Mouse (Mus musculus) yolk sac, embryonic 10.5 days (tissue): ENCODE data around the gene Gnb5.

Experiments used
- DNase-seq: peaks from one replicate; pipeline ENCODE4 v3.0.0-alpha.2; 2017; ENCODE audit warnings: low spot score

Gnb5 gene

GRCm38 (mm10) chr9:75304286-75304685 lies 1.8 kb upstream of the Gnb5 start:
- no peak for DNase-seq

DNA sequence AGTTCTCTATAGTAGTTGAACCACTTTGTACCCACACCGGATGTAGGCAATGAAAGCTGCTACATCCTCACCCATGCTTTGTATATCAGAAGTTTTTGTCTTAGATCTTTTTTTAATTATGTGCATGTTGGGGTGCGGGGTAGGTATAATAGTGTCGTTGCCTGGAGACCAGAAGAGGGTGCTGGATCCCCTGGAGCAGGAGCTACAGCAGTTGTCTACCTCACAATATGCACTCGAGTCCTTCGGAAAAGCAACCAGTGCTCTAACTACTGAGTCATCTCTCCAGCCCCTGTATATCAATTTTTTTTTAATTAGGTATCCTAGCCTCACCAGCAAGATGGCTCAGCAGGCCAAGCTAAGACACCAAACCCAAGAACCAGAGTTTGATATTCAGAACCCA lies 927 bp downstream of the Gnb5 start:
- DNase-seq = no peak

DNA sequence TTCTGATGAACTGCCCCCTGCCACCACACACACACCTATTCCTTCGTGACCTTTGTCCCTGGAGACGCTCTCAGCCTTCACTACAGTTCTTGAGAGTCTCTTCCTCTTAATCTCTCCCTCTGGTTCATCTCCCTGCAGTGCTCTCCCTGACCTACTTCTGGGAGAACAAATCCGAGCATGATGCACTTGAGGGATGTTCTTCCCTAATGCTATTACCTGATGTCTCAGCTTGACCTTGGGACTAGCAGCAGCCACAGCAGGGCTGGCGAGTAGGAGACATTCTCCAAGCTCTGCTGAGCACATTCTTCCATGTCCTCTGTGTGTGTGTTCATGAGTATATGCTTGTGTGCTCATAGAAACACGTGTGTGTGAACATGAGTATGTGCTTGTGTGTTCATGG lies 2.5 kb downstream of the Gnb5 start:
- DNase-seq = no peak

DNA sequence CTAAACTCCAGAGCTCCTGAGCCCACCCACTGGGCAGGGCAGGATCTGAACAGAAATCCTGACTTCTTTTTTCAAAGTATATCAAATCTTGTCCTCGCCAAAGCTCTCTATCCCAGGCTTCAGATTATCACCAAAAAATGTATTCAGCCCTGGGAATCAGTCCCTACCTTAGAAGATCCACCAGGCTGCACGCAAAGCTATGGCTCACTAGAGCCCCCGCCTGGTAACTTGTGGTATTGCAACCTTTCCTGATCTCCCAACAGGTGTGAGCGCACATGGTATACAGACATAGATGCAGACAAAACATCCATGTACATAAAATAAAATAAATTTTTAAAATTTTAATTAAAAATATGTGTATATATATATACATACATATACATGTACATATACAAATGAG lies 5.9 kb downstream of the Gnb5 start:
- DNase-seq = peak; percentile 52

- peak; percentile 40 for DNase-seq
These were observed 7.2 kb downstream of the Gnb5 start for GRCm38 (mm10) chr9:75313138-75313831.

DNA sequence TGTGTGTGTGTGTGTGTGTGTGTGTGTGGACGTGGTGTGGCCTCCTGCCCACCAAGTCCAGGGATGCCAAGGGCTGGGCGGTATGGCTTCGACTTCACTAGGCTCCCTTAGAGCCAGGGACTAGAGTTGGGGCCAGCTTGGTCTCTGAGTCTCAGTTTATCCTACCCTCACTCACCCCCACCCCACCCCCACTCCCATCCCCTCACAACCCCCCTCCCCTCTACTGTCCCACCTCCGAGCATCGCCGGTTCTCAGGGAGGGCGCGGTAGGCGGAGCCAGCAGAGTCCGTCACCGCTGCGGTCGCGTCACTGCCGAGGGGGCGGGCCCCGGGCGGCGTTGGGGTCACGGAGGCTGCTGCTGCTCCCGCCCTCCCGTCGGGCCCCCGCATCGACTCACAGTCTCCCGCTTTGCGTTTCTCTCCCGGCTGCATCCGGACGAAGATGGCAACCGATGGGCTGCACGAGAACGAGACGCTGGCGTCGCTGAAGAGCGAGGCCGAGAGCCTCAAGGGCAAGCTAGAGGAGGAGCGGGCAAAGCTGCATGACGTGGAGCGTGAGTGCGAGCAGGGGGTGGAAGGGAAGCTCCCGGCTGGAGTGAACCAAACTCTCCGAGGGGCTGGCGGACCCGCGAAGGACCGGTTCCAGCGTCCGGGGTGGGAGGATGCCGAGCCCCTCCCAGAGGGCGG lies 7.9 kb downstream of the Gnb5 start:
- peak; percentile 78 for DNase-seq

DNA sequence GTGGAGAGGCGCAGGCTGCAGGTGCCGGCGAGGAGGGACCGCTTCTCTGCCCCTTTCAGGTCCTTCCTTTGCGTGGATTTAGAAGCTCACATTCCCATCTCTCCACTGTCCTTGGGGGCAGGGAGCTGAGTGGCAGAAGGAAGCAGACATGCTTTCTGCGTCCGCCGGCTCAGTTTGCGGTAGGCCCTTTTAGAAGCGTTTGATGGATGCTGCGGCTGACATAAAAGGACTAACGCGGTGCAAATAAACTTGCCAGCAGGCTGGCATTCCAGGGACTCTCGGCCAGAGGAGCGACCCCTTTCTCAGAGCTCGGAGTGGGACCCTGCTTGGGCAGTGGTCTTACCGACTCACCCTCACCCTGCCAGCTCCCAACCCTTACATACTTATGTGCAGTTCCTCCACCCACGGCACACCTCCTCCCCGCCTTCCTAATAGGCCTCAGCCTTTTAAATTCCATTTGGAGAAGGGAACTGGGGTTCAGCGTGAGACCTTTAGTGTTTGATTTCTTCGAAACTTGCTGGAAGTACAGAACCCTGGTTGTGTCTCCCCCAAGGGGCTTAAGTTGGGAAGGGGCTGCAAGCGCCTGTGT lies 8.5 kb downstream of the Gnb5 start:
- no peak for DNase-seq

DNA sequence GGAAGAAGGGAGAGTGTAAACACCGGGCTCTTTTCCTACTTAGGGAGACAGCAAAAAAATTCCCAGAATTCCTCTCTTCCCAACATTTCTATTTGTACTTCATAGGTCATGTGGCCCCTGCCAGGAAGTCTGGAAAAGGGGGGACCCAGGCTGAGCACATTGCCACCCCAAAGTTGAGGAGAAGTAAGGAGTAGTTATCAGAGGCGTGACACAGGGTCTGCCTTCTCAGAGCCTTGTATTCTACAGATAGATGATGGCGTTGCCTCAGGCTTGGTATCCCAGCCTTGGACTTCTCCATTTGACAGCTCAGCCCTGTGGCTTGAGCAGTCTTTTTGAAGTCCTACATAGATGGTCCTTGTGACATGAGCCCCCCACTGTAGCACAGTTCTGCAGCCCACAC lies 9.2 kb downstream of the Gnb5 start:
- no peak for DNase-seq

DNA sequence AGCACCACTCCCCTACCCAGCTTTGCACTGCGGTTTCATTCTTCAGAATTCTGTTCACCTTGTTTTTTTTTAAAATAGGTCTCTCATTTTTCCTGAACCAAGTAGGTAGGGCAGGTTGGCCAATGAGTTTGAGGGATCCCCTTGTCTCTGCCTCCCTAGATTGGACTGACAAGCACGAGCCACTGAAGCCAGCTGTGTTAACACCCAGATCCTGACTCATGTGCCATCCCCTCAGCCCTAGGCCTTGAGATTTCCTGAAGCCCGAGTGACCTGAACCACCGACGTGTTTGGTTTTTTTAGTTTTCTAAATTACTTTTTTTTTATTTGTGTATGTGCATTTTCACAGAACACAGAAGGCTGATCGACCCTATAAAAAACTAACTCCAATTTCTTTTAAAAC lies 10.7 kb downstream of the Gnb5 start:
- no peak for DNase-seq

GRCm38 (mm10) chr9:75318196-75318595 lies 12.1 kb downstream of the Gnb5 start:
- no peak for DNase-seq

- no peak for DNase-seq
These were observed 13.3 kb downstream of the Gnb5 start for GRCm38 (mm10) chr9:75319365-75319764.

DNA sequence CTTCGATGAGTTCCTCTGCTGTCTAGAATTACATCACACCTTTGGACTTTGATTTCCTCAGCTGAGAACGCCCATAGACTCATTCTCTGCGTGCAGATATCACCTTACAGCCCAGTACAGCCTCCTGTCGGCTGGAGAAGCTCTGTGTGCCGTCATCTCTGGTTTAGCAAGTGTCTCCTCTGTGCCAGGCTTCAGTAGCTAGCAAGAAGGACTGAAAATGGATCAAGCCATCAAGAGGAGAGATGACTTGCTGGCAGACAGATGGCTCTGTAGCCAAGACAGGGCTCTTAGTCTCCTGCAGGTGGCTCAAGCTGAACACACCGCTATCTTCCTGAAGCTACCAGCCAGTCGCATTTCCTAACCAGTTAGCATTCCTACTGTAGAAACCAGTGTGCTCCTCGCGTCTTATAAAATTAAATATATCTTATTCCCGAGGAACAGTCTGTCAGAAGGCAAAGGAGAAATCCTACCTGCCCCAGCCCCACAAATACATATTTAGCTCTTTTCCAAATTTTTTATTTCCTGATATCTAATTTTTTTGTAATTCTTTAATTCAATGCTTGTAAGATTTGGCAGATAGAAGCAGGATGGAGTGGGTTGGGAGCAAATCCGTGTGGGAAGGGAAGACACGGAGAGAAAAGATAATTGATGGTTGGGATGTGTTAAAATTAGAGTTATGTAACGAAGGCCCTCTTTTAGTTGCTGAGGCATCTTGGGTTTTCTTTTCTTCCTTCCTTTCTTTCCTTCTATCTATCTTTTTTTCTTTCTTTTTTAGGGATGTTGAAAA lies 16.2 kb downstream of the Gnb5 start:
- DNase-seq = peak; percentile 55

DNA sequence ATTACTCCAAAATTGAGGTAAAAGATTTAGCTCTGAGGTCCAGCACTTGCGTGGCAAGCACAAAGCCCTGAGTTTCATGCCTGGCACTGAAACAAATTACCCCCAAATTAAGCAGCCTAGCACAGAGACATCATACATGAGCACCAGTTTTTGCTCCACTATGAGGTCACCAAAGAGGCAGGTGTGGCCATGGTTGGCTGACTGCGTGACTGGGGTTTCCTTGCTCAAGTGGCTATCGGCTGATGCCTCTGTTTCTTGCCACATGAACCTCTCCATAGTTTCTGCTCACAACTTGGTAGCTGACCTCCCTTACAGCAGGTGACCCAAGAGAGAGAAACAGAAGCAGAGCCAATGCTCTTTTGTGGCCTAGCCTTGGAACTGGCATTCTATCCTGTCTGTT lies 22.0 kb downstream of the Gnb5 start:
- no peak for DNase-seq

GRCm38 (mm10) chr9:75330821-75331220 lies 24.7 kb downstream of the Gnb5 start:
- DNase-seq = no peak

DNA sequence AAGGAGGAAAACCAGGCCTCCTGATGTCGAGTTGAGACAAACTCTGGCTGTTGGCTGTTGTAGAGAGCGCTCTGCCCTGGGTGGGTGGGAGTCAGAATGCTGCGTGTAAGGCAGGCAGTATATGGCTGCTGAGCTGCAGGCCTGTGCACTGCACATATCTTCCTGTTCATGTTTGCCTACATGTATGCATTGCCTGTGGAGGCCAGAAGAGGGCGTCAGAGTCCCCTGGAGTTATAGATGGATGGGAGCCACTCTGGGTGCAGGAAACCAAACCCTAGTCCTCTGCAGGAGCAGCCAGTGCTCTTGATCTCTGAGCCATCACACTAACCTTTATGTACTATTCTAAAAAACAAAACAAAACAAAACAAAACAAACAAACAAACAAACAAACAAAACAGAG lies 28.4 kb downstream of the Gnb5 start:
- DNase-seq = no peak

DNA sequence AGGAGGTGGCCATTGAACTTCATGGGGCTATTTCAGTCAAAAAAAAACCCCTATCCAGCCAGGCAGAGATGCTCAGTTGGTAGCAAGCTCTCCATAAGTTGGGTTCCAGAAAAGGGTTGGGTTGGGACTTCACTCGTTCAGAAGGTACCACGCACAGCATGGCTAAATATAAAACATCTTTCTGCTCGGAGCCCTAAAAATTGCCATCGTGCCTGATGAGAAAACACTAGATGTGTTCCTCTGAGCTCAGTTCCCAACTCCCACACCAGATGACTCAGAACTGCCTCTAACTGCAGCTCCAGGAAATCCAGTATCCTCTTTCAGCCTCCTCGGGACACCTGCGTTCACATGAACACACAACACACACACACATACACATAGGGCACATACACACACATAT lies 31.9 kb downstream of the Gnb5 start:
- DNase-seq = no peak

DNA sequence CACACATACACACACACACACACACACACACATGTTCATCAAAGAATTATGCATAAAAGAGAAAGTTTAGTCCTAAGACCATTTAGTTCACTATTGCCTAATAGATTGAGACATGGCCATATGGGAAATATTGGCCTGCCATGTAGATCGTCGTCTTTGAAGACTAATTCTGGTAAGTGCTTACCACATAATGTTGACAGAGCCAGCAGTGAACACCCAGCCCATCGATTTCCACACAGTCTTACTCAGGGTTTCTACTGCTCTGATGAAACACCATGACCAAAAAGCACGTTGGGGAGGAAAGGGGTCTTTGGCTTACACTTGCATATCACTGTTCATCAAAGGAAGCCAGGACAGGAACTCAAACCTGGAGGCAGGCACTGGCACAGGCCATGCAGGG lies 36.3 kb downstream of the Gnb5 start:
- DNase-seq = no peak

DNA sequence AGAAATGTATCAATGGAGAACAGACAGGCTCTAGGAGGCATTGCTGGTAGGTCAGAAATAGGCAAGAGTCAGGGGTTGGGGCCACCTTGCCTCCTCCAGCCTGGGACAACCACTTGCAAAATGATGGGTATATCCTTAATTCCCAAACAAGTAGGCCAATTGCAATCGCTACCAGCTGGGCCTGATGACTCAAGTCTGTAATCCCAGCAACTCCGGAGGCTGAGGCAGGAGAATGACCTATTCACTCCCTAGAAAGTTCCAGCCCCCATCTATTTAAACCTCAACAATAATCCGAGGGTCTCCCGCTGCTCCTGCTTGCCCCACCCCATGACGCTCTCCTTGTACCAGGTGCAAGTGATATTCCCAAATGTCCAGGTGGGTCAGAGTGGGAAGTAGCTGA lies 41.4 kb downstream of the Gnb5 start, which contains the start of gene Bcl2l10:
Gene Bcl2l10 (plus strand): TSS at position 301 of the 400 bp plus-strand sequence.
- no peak for DNase-seq

GRCm38 (mm10) chr9:75348066-75348465 lies 42.0 kb downstream of the Gnb5 start:
- no peak for DNase-seq

DNA sequence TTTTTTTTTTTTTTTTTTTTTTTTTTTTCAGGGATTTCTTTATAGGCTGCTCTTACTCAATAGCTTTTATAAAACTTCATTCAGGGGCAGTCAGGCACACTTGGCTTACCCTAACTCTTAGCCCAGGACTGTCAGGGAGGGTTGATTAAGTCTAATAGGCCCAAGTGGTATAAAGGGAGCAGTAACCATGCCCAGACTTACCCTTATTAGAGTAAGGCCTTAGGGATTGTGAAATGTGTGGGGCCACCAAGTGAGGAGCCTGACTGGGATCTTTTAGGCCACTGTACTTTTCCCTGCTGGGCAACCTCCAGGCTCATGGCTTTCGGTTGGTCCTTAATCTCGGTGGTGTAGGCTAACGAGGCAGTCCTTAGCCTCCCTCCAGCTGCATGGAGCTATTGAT lies 42.6 kb downstream of the Gnb5 start:
- no peak for DNase-seq

GRCm38 (mm10) chr9:75353094-75353493 lies 47.0 kb downstream of the Gnb5 start:
- DNase-seq = no peak

GRCm38 (mm10) chr9:75355783-75356182 lies 49.7 kb downstream of the Gnb5 start:
- no peak for DNase-seq
